Mouse (Mus musculus): ENCODE measurements around the gene Dagla.

Dagla gene

DNA sequence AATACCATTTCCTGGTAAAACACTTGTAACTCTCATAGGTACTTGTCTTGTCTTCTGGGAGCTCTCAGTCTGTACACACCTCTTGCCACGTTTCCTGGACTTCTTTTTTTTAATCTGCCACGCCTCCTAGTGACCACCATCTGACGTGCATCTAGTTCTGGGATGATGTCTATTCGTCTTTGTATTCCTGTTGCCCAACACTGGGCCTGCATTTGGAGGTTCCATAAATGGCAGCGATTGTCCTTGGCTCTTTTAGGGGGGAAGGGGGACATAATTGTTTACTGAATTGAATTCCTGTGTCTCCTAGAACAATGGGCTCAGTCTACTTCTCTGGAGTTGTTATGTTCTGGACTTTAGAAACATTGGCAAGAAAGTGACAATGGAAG, 100.1 kb downstream of the Dagla start:
- DNase-seq (ENCODE audit: extremely low spot score, low read depth, low spot score) = no peak

DNA sequence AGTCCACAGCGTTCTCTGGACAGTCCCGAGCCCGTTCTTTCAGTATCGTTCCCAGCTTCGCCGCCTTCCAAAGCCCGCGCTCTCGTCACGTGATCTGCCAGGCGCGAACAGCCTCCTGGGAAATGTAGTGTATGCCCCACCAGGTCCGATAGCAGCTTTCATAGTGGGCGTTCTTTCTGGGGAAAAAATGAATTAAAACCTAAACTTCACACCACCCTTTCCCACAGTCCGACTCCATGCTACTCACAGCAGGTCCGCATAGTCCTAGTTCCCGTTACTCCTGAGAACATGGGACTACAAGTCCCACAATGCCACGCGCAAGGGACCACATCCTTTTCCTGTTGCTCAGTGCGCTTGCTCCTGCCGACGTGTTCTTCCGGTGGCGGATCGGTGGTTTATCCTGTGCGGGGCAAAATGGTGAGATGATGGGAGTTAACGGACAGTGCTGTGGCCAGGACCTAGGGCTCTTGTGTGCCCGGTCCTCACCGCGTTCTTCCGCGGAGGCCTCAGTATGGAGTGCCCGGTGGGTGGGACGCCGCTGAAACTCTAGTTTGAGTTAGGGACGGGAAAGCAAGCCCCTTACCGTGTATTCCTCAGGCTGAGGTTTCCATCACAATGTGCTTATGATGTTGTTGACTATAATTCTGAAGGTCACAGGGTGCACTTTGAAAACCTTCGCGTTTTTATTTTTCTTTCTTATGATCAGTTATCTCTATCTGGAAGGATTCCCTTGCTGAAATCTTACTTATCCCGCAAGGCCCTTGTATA, 100.6 kb downstream of the Dagla start, which contains the start of the genes Tmem258 and Fen1:
Gene Tmem258 (plus strand): TSS at position 167 of the 768 bp plus-strand sequence.
Gene Fen1 (minus strand): TSS at position 322 of the 768 bp plus-strand sequence.
- DNase-seq (ENCODE audit: extremely low spot score, low read depth, low spot score) = peak; percentile 77

DNA sequence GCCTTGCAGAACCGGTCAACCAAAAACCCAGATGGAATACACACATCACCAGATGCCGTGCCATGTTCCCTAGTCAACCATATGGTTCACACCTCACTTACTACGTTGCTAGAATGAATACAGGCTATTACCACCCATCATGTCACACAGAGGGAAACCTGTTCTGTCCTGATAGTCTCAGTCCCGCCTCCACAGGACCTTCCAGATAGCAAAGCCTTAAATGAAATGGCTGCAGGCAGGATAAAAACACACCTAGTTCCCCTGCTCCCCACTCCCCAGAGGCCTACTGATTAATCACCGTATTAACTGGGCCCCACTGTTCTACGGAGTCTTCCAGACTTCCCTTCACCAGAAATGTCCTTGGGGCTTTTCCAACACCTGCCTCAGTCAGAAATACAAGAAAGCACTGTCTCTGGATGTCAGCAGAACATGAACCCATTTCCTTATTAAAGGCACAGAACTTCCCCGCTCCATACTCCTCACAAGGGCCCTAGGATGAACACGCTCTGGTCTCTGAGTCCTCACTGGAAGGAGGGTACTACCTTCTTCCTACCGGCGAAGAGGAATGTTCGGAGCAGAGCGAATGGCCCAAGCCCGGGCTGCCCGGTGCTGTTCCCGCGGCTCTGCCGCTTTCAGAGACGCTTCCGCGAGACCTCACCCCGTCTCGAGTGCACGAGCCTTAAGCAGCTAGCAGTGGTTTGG, 101.4 kb downstream of the Dagla start:
- no peak for DNase-seq (ENCODE audit: extremely low spot score, low read depth, low spot score)

DNA sequence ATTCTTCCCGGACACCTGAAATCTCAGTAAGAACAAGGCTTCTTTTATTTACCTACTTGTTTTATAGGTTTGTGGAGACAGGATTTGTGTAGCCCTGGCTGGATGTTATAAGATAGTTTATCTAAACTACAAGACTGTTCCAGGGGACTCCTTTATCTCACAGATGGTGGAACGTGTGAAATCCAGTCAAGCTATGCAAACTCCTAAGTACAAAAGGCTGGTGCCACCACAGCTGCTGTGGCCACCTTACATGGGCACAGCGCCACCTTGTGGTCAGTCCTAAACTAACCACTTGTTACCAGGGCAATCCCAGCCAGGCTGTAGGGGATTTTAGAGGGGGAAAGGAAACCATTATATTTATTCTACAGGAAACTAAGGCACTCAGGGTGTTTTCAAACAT, 106.0 kb downstream of the Dagla start:
- DNase-seq (ENCODE audit: extremely low spot score, low read depth, low spot score) = no peak

DNA sequence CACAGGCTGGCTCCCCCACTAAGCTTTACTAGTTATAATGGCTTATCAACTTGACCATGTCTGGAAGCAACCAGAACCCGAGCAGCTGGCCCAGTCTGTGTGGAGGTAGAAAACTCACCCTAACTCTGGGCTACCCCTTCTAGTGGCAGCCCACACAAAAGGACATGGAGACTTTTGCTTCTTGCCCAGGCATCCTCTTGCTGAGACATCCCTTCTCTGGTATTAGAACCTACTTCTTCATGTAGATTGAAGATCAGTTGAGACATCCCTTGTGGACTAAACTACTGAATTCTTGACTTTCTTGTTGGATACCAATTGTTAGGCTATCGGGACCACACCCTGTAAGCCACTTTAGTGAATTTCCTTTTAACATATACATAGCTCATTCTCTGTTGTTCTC, 106.4 kb downstream of the Dagla start:
- DNase-seq (ENCODE audit: extremely low spot score, low read depth, low spot score) = no peak

DNA sequence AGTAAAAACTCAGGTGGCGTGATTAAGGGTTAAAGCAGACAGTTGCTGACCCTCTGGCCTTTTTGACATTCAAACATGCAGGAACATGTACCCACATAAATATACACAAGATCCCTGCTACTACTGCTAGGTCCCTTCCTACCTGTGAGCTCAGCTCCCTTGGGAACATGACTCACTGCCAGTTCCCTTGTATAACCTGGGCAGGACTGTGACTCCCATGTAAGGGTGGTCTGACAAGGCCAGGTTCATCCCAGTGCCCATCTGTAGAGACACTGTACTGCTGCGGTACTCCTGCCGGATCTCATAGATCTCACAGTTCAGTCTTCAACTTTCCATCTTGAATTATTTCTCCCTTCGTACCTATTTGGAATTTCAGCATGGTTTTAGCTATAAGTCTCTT, 107.5 kb downstream of the Dagla start:
- no peak for DNase-seq (ENCODE audit: extremely low spot score, low read depth, low spot score)

Measured in hindlimb bud, embryonic 11.5 days (tissue).